Mouse (Mus musculus): ENCODE data around the gene Mfsd2a.

Gene Mfsd2a

DNA sequence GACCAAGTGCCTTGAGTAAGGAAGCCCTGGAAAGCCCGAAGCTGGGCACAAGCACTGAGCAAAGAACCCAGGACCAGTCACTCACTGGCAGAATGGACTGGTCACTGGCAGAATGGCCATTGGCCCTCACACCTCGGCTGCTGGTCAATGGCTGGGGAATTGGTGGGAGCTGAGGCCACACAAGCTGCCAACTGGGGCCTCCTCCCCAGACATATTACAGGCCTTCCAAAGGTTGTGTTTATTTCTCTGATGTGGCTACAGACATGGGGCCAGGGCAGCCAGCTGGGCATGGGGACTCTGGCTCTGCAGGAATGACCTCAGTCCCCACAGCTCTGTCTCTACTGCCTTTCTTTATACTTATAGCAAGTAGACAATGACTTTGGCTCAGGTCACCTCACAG lies 17.9 kb upstream of the Mfsd2a start:
- no peak for DNase-seq (ENCODE audit: low read depth)

DNA sequence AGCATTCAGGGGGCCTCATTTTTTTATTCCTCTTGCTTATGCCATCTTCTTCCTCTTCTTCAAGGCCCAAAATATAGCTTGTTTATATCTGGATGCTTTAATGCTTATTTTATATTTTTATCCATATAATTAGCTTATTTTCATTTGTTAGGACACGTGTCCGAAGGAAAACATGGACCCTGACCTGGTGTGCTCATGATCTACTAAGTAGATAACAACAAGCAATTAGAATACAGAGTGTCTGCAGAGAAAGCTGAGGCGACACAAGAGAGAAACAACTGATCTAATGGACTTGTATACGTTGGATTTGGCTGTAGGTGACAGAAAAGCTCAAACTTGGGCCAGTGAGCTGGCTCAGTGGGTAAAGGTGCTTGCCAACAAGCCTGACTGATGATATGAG lies 15.9 kb upstream of the Mfsd2a start:
- no peak for DNase-seq (ENCODE audit: low read depth)

DNA sequence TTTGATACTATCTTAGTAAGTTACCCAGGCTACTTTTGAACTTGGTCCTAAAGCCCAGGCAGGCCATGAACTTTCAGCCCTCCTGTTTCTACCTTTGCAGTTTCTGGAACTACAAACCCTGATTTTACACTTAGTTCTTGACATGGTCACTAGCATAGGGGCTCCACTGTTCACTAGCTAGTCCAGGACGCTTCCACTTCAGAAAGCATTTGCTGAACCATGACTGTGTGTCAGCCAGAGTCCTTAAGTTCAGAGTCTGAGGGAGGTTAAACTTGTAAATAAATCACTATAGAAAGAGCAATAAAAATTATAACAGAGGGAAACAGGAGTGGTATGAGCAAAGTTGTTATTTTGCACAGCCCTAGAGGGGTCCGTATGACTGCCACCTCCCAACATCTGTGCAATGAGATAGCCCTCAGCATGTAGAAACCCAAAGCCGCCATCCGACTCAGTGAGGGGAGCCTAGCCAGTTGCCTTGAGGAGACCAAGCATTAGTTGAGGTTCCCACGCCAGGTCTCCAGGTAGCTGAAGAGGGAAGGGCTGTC lies 14.1 kb upstream of the Mfsd2a start:
- DNase-seq (ENCODE audit: low read depth): no peak

DNA sequence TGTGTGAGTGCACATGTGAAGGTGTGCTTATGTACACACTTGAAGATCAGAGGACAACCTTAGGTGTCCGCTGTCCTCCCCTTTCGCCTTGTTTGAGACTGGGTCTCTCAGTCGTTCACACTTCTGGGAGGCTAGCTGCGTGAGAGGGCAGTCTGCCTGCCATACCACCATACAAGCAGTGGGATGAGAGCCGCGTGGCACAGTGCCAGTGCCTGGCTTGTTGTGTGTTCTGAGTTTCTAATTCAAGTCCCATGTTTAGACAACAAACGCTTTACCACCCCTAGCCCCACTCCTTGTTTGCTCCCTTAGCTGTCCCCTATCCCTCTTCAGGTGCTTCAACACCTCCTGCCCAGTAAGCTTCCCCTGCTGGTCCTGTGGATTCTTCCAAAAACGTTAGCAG lies 11.1 kb upstream of the Mfsd2a start:
- no peak for DNase-seq (ENCODE audit: low read depth)

DNA sequence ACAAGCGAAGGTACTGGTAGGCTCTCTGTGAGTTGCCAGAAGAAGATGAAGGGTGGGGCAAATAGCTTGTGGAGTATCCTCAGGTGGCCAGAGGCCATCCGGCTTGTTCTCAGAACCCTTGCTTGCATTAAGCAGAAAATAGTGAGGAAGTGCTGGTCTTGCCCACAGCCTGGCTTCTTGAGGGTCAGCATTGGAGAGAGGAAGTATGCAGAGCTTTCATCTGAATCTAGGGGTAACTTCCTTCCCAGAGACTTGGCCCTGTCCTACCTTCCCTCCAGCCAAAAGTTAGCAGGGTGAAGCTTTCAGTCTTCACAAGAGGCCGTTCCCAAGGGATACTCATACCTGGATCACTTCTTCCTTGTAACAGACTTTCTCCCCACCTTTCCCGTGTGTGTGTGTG lies 10.7 kb upstream of the Mfsd2a start:
- DNase-seq (ENCODE audit: low read depth): no peak

DNA sequence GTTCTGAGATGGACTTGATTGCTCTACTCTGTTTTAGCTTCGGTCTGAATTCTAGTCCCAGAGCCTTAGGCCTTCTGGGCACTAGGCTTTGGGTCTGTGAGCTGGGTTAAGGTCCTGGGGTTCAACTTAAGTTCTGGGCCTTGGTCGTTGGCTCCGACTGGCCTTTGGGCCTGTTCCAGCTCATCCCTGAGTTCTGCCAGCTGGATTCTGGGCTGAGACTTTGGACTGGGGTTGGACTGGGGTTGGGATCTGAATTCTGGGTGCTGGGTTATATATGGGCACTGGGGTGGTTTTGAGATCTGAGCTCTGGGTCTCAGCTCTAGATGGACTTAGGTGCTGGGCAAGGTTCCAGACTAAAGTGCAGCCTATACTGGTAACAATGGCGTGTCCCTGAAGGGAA lies 10.2 kb upstream of the Mfsd2a start:
- DNase-seq (ENCODE audit: low read depth): no peak

DNA sequence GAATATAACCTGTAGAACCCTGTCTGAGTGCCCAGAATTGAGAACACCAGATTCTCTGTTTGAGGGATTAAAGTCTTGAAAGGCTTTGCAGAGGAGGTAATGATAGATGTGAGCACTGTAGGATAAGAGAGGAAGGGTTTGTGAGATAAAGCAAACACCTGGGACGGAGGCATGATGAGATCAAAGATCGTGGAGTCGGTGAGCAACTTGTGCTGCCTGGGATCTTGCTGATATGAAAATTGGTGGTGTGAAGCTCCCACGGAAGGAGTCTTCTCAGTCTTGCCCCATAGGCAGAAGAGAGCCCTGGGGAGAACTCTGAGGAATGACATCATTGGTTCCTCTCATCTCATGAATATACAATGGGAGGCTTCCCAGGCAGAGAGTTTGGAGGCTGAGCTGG lies 7.1 kb upstream of the Mfsd2a start:
- DNase-seq (ENCODE audit: low read depth): no peak

DNA sequence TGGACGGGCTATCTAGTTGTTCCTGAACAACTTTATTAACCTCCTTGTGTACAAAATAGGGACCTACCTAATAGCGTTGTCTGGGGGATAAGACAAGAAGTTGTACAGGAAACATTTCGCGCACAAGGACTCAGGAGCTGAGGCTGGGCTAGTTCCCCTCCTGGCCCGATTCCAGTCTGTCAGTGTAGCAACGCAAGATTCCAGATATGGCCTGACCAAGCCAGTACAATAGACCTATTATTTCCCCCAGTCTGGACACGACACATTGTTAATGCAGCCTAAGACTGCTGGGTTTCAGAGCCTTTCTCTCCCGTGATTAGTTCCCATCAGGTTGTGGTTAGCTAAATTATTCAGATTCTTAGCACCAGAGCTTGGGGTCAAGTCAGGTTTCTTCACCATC lies 1.8 kb upstream of the Mfsd2a start:
- DNase-seq (ENCODE audit: low read depth): no peak

DNA sequence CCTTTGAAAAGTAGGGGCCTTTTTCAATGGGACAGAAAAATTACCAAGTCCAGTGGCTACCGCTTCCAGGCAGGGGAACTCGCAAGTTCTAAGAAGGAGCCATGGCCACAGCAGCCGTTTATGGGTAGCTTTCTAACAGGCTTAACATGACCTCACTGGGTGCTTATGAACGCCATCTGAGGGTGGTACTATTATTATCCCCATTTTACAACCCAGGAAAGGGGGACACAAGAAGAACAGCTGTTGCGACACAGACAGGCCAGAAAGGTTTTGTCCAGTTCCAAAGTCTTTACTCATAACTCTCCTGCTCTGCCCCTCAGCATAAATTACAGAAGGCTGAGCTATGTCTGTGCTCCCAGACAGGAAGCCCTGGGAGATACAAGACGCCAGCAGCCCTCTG lies 601 bp upstream of the Mfsd2a start:
- DNase-seq (ENCODE audit: low read depth): no peak

DNA sequence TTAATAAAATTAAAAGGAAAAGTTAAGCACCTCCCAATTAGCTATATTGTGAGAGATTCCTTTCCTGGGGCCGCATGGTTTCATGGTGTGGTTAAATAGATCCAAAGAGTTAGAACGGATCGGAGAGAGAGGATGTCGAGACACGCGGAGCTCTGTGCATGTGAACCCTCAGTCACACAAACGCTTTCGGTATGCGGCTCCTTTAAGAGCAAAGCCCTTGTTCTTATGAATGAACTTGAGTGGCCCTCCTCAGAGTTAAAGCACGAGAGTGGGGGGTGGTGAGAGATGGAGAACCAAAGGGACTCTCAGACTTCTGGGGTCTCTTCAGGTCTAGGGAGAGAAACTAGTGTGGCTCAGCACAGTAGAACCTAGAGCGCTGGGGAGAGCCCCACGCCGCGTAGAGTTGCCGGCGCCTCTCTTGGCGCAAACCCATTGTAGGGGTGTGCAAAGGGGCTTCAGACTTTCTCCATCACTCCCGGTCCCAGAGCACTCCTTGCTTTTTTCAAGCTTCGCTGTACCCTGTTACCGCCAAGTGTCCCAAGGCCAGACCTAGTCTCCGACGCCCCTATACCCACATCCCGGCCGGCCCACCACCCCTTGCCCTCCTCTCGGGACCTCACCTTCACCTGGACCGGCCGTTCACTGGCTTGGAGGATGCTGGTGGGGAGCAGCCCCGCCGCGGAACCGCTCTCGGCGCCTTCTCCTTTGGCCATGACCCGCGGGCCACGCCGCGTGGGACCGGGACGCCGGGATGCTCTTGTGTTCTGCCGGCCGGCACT lies 478 bp downstream of the Mfsd2a start:
- DNase-seq (ENCODE audit: low read depth): peak; percentile 78

DNA sequence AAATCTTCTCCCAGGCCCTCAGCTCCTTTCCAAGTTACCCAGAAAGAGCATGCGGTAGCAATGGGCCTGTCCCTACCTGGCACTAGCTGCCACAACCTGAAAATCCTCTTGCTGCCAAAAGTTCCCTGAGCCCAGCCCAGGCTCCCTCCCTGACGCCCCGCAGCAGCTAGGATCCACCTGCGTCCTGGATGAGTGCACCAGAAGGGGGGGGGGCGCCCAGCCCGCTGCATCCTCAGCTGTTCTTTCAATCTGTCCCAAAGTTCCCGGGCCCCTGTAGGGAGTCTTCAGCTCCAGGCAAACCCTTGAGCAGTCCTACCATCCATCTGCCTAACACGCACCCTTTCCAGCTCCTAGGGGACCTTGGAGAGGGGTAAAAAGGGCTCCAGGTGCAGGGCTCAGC lies 1.2 kb downstream of the Mfsd2a start:
- DNase-seq (ENCODE audit: low read depth): no peak

DNA sequence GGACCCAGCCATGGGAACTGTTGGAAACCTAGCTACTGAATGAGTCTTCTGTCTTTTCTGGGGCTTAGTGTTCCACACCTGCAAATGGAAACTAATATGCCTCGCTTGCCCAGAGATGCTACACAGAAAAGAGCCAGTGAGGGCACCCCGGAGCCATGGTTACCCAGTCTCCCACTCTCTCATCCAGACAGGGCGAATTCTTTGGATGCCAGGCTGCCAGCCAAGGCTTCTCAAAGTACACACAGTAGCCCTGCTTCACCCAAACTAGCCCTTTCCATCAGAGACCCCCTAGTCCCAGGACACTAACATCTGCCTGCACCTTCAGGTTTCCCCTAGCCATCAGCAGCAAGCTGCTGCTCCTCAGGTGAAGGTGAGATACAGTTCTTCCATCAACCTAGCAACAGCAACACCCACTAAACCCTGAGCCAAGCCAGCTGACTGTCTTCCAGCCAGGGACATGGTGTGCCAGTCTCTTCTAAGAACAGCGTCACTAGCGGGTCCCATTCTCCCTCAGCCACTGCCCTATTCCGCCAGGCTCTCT lies 2.4 kb downstream of the Mfsd2a start:
- DNase-seq (ENCODE audit: low read depth): no peak

DNA sequence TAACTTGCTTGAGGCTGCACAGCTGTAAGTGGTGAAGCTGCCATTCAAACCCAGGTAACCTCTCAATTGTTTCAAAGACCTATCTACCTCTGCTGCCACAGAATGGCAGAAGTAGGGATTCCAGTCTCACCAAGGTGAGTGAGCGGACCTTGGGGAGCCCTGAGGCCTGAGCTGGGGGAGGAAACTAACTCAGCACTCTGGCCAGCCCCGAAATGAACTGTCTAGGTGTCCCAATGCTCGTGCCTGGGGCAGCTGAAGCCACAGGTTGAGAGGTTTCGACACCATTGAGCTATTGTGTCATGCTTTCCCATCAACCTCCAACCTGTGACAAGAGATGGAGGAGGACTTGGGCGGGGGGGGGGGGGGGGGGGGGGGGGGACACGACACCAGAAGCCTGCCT lies 4.7 kb downstream of the Mfsd2a start:
- no peak for DNase-seq (ENCODE audit: low read depth)

DNA sequence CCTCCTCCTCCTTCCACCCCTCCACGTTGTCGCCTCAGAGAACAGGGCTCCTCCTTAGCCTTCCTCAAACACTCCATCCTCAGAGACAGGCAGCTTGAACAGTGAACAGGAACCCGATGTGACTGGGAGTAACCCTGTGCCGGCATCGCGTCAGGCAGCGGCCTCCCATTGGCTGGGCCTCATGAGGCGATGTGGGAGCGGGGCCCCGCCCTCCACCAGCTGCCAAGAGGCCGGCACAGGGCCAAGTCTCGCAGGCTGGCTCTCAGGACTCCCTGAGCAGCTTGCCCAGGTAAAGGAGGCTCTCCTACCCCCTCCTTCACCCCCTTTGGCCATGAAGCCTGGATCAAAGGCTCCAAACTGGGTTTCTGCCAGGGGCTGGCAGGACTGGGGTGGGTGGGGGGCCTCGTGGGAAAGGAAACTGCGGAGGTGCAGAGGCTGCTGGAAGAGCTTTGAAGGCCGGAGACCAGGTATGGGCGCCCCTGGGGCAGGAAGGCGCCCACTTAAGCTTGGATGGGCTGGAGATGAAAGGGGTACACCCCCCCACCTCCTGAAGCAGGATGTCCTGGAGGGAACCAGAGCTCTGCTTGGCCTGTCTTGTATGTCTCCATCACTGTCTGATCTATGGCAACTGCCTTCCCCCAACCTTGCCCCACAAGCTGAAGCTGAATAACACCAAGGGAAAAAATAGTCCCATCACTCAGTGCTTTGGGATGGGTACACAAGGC lies 5.4 kb downstream of the Mfsd2a start:
- peak; percentile 93 for DNase-seq (ENCODE audit: low read depth)

DNA sequence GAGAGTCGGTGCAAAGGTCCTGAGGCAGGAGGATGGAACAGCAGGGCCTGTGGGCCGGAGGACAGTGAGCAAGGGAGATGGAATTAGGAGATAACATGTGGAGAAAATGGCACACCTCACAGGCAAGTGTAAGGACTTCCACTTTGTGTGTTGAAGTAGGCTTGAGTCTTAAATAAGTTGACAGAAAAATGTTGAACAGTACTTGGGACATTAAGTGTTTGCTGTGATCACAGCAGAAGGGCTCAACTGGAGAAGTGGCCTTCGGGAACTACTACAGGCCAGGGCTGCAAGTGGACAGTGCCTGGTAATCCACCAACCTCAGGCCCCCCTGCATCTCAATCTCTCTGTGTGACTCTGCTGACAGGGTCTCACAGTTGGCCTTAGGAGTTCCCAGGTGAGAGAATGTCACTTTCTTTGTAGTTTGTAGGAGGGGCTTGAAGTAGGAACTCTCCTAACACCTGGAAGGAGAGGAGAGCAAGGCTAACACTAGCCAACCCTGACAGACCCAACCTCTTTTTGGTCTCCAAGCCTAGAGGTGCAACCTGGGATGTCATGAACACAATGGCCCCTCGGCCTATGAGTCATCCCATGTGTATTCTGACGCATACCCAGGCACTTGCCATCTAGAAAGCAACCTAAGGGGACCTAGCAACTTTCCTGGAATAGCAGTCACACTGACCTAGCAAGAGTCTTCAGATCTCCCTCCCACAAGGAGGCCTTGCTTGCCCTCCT lies 6.1 kb downstream of the Mfsd2a start:
- DNase-seq (ENCODE audit: low read depth): no peak

DNA sequence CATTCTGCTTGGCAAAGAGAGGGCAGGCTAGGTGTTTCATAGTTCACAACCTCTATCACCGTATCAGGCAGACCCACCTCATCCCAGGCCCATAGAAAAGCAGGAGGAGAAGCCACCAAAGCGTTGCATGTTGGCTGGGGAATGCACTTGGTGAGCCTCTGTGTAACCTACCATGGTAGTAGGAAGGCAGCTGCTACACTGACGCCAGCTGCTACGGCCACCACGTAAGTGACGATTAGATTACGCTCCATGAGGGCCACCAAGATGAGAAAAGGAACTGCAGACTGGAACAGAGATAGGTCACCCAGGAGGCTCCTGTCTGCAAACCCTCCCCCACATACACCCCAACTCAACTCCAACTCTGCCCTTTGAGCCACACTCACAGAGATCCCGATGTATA lies 11.9 kb downstream of the Mfsd2a start:
- no peak for DNase-seq (ENCODE audit: low read depth)

DNA sequence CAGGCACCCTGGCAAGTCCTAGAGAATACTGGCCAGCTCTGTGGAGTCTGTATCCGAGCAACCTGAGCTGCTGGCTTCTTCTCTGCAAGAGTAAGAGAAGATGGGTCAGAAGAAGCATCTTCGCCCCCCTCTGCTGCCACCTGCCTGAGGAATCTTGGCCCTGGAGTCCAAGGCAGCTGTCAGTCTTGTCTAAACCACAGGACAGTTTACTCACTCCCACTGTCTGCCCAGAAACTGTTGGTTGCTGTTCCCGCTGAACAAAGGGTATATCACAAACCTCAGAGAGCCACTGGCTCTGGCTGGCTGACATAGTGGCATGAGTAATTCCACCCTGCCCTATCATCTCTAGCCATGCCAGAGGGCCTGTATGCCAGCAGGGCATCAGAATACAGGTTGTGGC lies 13.8 kb downstream of the Mfsd2a start:
- no peak for DNase-seq (ENCODE audit: low read depth)

DNA sequence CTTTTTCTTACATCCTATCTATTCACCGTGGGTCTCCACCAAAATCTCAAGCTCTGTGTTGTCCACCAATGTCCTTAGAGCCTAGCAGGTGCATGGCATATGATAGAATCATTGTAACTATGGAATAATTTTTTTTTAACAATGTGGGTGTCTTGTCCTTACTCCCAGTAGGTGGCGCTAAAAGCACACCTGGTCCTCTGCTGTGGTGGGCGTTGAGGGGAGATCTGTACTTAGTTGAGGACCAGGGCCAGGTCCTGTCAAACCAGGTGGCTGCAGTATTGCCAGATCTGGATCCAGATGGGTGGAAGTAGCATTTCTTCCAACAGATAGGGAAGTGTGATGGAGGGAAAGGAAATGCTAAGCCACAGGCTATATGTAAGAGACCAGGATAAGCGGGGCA lies 16.6 kb downstream of the Mfsd2a start:
- peak; percentile 71 for DNase-seq (ENCODE audit: low read depth)

DNA sequence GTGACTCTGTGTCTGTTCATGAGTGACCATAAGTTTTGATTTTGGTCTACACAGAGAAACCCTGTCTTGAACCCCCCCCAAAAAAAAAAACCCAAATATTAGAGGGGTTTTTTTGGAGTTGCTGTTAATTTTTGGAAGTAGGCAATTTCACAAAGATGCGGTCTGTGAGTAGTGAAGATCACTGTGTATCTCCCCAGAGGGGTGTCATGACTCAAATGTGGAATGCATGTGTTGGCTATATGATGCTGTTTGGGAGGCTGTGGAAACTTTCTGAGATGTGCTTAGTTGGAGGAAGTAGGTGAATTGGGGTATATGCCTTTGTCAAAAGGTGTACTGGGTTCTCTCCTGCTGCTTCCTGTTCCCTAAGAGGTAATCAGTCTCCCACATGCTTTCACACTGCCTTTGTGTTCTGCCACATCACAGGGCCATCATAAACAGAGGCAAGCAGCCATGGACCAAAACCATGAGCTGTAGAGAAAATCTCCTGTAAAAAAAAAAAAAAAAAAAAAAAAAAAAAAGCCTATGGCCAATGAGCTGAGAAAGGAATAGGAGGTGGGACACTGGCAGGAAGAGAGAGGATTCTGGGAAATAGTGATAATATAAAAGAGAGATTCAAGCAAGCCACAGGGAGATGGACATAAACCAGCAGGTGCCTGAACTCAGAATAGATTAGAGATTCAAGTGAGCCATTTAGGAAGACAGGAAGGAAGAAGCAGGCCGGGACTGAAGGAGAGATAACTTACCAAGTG lies 21.8 kb downstream of the Mfsd2a start:
- DNase-seq (ENCODE audit: low read depth): peak; percentile 38

DNA sequence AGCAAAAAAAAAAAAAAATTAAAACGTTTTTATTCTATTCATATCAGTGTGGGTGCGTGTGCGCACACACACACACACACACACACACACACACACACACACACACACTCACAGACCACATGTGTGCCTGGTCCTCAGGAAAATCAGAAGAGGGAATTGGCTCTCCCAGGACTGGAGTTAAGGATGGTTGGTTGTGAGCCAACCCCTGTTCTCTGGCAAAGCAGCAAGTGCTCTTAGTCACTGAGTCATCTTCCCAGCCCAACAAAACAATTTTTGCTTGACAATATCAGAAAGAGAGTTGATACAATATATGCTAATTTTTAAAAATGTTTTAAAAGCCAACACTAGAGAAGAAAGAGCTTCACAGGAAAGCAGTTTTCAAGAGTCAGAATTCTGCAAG lies 23.5 kb downstream of the Mfsd2a start:
- no peak for DNase-seq (ENCODE audit: low read depth)

DNA sequence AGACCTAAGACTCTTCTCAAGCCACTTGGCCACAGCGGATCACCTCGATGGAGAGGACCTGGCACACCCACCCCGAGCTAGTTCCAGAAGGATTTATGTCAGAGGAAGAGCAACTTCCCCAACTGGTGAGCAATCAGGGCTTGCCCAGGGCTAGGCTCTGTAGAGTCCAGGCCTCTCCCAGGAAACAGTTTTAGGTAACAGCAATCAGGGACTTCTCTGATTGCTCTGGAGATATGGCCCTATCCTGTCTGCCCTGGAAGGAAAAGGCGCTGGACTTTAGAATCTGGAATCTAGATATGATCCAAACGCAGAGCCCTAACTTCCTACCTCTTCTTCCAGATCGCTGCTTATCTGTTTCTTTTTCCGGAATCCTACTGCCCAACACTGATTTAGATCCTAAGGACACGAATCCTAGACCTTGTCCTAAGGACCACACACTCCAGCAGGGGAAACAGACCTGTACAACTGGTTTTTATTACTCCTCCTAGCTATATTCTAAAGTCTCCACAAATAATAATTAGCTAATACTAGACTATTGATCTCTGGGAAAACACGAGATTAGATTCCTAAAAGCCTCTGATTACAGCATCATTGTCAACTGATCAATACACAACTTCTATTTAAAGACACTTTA lies 25.4 kb downstream of the Mfsd2a start:
- DNase-seq (ENCODE audit: low read depth): no peak
